Mouse (Mus musculus) urinary bladder, adult 18-20 months (tissue): ENCODE measurements around the gene Tssc4.

Experiments
- DNase-seq, 2 experiments: peaks; one replicate each; pipeline ENCODE4 v3.0.0; 2022; ENCODE audit warnings: low spot score in 2 of 2, mixed read lengths in 2 of 2

Gene Tssc4

GRCm38 (mm10) chr7:143109696-143110095, 40.6 kb downstream of the Tssc4 start:
- DNase-seq: no peak

- DNase-seq: no peak
Observed at GRCm38 (mm10) chr7:143110803-143111202, 41.8 kb downstream of the Tssc4 start.

- no peak for DNase-seq
Observed at GRCm38 (mm10) chr7:143111719-143112118, 42.7 kb downstream of the Tssc4 start.

GRCm38 (mm10) chr7:143112395-143112794, 43.3 kb downstream of the Tssc4 start:
- no peak for DNase-seq

- no peak for DNase-seq
Observed at GRCm38 (mm10) chr7:143114773-143115172, 45.7 kb downstream of the Tssc4 start.

GRCm38 (mm10) chr7:143116521-143116920, 47.5 kb downstream of the Tssc4 start:
- DNase-seq: no peak

GRCm38 (mm10) chr7:143119407-143119806, 50.4 kb downstream of the Tssc4 start:
- DNase-seq: no peak

- DNase-seq: no peak
Observed at GRCm38 (mm10) chr7:143119826-143120225, 50.8 kb downstream of the Tssc4 start.
